Mouse (Mus musculus) liver, embryonic 14.5 days (tissue): ENCODE measurements around the gene Slc15a3.

ENCODE experiments used
- CTCF ChIP-seq: IDR thresholded peaks from 2 replicates; pipeline ENCODE4 v1.5.1; 2016; ENCODE audit warnings: antibody characterized with exemption, low read depth, control low read depth
- EP300 ChIP-seq: IDR thresholded peaks from 2 replicates; pipeline ENCODE4 v1.6.1; 2016; ENCODE audit warnings: antibody characterized with exemption, low read depth

DNA sequence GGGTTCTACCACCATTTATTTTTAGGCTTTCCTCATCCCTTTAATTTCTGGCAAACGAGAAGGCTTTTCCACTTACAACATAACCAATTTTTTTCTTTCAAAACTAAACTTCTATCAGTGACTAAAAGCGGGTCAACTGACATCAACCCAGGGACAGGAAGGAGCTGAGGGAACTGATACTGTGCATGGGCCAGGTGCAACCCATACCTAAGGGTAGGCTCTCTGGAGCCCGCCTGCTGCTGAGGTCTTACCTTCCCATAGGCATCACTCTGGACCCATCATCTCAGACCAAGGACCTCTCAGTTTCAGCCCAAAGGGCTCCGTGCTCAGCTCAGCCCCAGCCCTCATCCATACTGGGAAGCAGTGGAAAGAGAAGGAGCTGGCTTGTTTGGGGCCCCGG is 11.2 kb upstream of the Slc15a3 start:
- TF ChIP-seq CTCF (no peak), EP300 (no peak)
